Mouse (Mus musculus): ENCODE results near the gene Afdn. TPM values are rescaled to one million over a fixed set of nuclear protein-coding genes. Genes with fewer than 3 reads are reported as not detected.
"Not testable (repeated sequence)": the region's sequence is repeated elsewhere in the genome, so short reads cannot be mapped to it uniquely, and the experiment has no call there.

The Afdn gene
- total RNA-seq, 1 experiment from 2014 or later = 154 TPM

- ATAC-seq (replicated peaks; ENCODE audit: insufficient number of reproducible peaks, low FRiP score, low TSS enrichment, poor library complexity, severe bottlenecking) = no peak
Measured at GRCm38 (mm10) chr17:13760675-13761178, 388 bp downstream of the Afdn start.

- no peak for ATAC-seq (replicated peaks; ENCODE audit: insufficient number of reproducible peaks, low FRiP score, low TSS enrichment, poor library complexity, severe bottlenecking)
Measured at GRCm38 (mm10) chr17:13761179-13761913, 1.0 kb downstream of the Afdn start, which contains the start of gene Tcte2. Gene Tcte2, minus strand, starts transcription at chr17:13761825.

- ATAC-seq (replicated peaks; ENCODE audit: insufficient number of reproducible peaks, low FRiP score, low TSS enrichment, poor library complexity, severe bottlenecking) = no peak
Measured at GRCm38 (mm10) chr17:13763819-13764218, 3.5 kb downstream of the Afdn start.

- ATAC-seq (replicated peaks; ENCODE audit: insufficient number of reproducible peaks, low FRiP score, low TSS enrichment, poor library complexity, severe bottlenecking) = not testable (repeated sequence)
Measured at GRCm38 (mm10) chr17:13764911-13765310, 4.6 kb downstream of the Afdn start.

GRCm38 (mm10) chr17:13768531-13768930, 8.2 kb downstream of the Afdn start:
- ATAC-seq (replicated peaks; ENCODE audit: insufficient number of reproducible peaks, low FRiP score, low TSS enrichment, poor library complexity, severe bottlenecking) = no peak

- no peak for ATAC-seq (replicated peaks; ENCODE audit: insufficient number of reproducible peaks, low FRiP score, low TSS enrichment, poor library complexity, severe bottlenecking)
Measured at GRCm38 (mm10) chr17:13769256-13769655, 8.9 kb downstream of the Afdn start.

GRCm38 (mm10) chr17:13777676-13778075, 17.3 kb downstream of the Afdn start:
- no peak for ATAC-seq (replicated peaks; ENCODE audit: insufficient number of reproducible peaks, low FRiP score, low TSS enrichment, poor library complexity, severe bottlenecking)

- ATAC-seq (replicated peaks; ENCODE audit: insufficient number of reproducible peaks, low FRiP score, low TSS enrichment, poor library complexity, severe bottlenecking) = no peak
Measured at GRCm38 (mm10) chr17:13778865-13779264, 18.5 kb downstream of the Afdn start.

GRCm38 (mm10) chr17:13781948-13782347, 21.6 kb downstream of the Afdn start:
- no peak for ATAC-seq (replicated peaks; ENCODE audit: insufficient number of reproducible peaks, low FRiP score, low TSS enrichment, poor library complexity, severe bottlenecking)

GRCm38 (mm10) chr17:13783469-13783868, 23.1 kb downstream of the Afdn start:
- no peak for ATAC-seq (replicated peaks; ENCODE audit: insufficient number of reproducible peaks, low FRiP score, low TSS enrichment, poor library complexity, severe bottlenecking)

GRCm38 (mm10) chr17:13790033-13790432, 29.7 kb downstream of the Afdn start:
- ATAC-seq (replicated peaks; ENCODE audit: insufficient number of reproducible peaks, low FRiP score, low TSS enrichment, poor library complexity, severe bottlenecking) = not testable (repeated sequence)

GRCm38 (mm10) chr17:13797691-13798090, 37.4 kb downstream of the Afdn start:
- no peak for ATAC-seq (replicated peaks; ENCODE audit: insufficient number of reproducible peaks, low FRiP score, low TSS enrichment, poor library complexity, severe bottlenecking)

GRCm38 (mm10) chr17:13802836-13803408, 42.6 kb downstream of the Afdn start:
- ATAC-seq (replicated peaks; ENCODE audit: insufficient number of reproducible peaks, low FRiP score, low TSS enrichment, poor library complexity, severe bottlenecking) = no peak

- ATAC-seq (replicated peaks; ENCODE audit: insufficient number of reproducible peaks, low FRiP score, low TSS enrichment, poor library complexity, severe bottlenecking) = no peak
Measured at GRCm38 (mm10) chr17:13806016-13806415, 45.7 kb downstream of the Afdn start.

- ATAC-seq (replicated peaks; ENCODE audit: insufficient number of reproducible peaks, low FRiP score, low TSS enrichment, poor library complexity, severe bottlenecking) = no peak
Measured at GRCm38 (mm10) chr17:13817789-13818188, 57.5 kb downstream of the Afdn start.

- no peak for ATAC-seq (replicated peaks; ENCODE audit: insufficient number of reproducible peaks, low FRiP score, low TSS enrichment, poor library complexity, severe bottlenecking)
Measured at GRCm38 (mm10) chr17:13819342-13819741, 59.0 kb downstream of the Afdn start.

- ATAC-seq (replicated peaks; ENCODE audit: insufficient number of reproducible peaks, low FRiP score, low TSS enrichment, poor library complexity, severe bottlenecking) = no peak
Measured at GRCm38 (mm10) chr17:13820676-13821075, 60.3 kb downstream of the Afdn start.

GRCm38 (mm10) chr17:13825421-13825820, 65.1 kb downstream of the Afdn start:
- no peak for ATAC-seq (replicated peaks; ENCODE audit: insufficient number of reproducible peaks, low FRiP score, low TSS enrichment, poor library complexity, severe bottlenecking)

- no peak for ATAC-seq (replicated peaks; ENCODE audit: insufficient number of reproducible peaks, low FRiP score, low TSS enrichment, poor library complexity, severe bottlenecking)
Measured at GRCm38 (mm10) chr17:13830234-13830633, 69.9 kb downstream of the Afdn start.

All from monocyte, adult 5-6 weeks (primary cell).